Mouse (Mus musculus) regulatory T cell (primary cell): ENCODE results near the gene Gm9821.

Source experiments
- in situ Hi-C: fragments of 300-600 bp; cut with MboI, MseI; formaldehyde crosslinking; loops from one replicate; pipeline ENCODE4 v1.15.1; 2025; ENCODE audit warnings: high pct_unique_total_duplicates

Gene Gm9821

GRCm38 (mm10) chr2:91945483-91945882 is at the start of gene Gm9821:
TSS of gene Gm9821 (plus strand) at chr2:91945703.
- in situ Hi-C loops = no loop called here

DNA sequence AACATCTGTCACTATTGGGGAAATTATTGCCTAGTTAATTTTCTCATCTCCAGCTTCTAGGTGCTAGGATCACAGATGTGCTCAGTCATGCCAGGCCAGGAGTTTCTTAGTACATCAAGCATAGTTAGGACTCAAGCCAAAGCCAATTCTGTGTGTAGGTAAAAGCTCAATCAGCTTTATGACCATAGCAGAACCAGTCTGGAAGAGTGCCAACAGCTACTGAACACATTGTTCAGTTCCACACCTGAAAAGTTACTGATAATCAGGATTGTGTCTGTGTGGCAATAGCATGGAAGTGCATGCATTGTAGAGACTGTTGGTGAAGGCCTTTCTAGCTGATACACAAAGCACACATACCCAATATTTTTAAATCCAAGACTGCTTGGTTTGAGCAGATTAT is 47.5 kb upstream of the Gm9821 start:
- in situ Hi-C loops = no loop called here

GRCm38 (mm10) chr2:91899141-91899540 is 46.4 kb upstream of the Gm9821 start:
- in situ Hi-C loops = no loop called here

DNA sequence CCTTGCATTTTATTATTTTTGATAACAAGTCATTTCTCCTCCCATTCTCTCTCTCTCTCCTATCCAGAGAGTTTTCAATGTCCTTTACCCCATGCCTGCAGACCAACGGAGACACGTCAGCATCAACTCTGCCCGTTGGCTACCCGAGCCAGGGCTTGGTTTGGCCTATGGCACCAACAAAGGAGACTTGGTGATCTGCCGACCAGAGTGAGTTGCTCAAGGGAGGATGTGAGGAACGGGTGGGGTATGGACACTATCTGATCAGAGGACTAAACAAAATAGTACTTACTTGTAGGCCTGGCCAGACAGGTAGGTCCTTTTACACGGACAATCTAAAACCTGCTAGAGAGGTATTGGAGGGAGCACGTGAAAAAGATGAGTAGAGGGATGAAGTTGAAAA is 45.1 kb upstream of the Gm9821 start:
- in situ Hi-C loops = no loop called here

GRCm38 (mm10) chr2:91902336-91902735 is 43.2 kb upstream of the Gm9821 start:
- in situ Hi-C loops = no loop called here

- in situ Hi-C loops = no loop called here
Measured at GRCm38 (mm10) chr2:91903171-91903925, 42.2 kb upstream of the Gm9821 start.

DNA sequence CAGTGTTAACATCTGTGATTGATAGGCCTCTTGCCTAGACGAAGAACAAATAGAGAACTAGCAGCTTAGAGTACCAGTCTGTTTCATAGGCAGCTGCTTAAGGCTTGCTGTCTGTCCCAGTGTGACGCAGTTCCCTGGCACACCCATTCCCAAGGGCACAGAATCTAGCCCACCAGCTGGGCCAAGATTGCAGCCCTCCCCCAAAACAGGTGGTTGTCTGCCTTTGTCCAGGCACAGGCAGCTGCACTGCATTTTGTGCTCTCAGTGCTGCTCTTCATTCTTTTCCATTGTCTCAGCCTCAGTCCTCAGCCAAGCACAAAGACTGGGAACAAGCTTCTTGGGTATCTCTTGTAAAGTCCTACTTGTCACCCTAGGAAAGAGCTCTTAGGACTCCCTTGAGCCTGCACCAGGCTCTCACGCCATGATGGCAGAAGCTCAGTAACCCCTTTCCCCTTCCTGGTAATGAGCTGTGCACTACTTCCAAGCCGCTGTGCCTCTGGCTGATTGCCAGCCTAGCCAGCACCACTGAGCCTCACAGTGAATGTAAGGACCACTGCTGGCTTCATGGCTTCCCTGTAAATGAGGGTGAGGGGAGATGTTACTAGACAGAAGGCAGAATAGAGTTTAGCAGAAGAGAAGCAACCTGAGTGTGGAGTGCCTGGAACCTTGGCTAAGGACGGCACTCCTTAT is 40.7 kb upstream of the Gm9821 start:
- in situ Hi-C loops = no loop called here

DNA sequence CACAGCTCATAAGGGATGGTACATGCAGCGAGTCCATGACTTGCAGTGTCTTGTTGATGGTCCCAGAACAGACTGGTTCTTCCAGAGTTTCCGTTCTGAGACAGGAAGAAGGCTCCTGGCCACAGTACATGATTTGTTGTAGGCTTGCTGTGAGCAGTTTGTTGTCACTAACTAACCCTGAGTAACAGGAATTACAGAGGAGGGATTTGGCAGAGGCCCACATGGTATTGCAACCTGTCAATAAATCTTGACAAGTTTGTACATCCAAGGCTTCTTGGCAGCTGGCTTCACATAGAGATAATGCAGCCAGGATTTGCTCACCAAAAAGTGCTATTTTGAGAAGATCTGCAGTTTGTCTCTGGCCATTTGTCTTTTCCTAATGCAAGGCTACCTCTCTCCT is 39.4 kb upstream of the Gm9821 start:
- in situ Hi-C loops = no loop called here

GRCm38 (mm10) chr2:91912616-91913015 is 32.9 kb upstream of the Gm9821 start:
- in situ Hi-C loops = no loop called here

- in situ Hi-C loops = no loop called here
Measured at GRCm38 (mm10) chr2:91913328-91914110, 32.0 kb upstream of the Gm9821 start.

- in situ Hi-C loops = no loop called here
Measured at GRCm38 (mm10) chr2:91916346-91916977, 29.0 kb upstream of the Gm9821 start.

DNA sequence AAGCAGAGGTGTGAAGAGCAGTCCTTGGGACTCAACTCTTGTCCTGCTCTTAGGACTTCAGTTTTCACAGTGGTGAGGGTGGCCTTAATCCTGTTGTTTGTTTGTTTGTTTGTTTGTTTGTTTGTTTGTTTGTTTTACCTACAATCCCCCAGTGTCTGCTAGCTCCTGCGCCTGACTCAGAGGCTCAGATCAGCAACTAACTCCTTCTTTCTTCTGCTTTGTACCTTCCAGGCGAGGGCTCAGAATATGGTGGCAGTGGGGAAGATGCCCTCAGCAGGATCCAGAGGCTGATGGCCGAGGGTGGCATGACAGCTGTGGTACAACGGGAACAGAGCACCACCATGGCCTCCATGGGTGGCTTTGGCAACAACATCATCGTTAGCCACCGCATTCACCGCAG is 28.4 kb upstream of the Gm9821 start:
- in situ Hi-C loops = no loop called here

DNA sequence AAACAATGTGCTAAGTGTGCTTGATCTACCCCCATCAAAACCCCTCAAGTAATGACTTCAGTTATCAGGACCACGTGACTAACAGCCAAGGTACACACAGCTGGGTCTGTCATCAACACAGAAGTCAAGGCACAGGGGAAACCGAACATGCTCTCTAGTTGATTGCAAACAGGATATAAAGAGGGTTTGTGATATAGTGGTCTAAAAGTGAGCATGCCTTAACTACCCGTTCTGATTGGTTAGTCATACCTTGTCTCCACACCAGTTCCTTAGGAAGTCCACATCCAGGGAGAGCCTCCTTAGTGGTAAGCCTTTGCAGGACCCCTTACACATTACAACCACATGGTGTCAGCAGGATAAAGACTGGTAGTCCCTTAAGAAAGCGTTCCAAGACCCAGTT is 25.4 kb upstream of the Gm9821 start:
- in situ Hi-C loops = no loop called here

GRCm38 (mm10) chr2:91921181-91921789 is 24.2 kb upstream of the Gm9821 start:
- in situ Hi-C loops = no loop called here

DNA sequence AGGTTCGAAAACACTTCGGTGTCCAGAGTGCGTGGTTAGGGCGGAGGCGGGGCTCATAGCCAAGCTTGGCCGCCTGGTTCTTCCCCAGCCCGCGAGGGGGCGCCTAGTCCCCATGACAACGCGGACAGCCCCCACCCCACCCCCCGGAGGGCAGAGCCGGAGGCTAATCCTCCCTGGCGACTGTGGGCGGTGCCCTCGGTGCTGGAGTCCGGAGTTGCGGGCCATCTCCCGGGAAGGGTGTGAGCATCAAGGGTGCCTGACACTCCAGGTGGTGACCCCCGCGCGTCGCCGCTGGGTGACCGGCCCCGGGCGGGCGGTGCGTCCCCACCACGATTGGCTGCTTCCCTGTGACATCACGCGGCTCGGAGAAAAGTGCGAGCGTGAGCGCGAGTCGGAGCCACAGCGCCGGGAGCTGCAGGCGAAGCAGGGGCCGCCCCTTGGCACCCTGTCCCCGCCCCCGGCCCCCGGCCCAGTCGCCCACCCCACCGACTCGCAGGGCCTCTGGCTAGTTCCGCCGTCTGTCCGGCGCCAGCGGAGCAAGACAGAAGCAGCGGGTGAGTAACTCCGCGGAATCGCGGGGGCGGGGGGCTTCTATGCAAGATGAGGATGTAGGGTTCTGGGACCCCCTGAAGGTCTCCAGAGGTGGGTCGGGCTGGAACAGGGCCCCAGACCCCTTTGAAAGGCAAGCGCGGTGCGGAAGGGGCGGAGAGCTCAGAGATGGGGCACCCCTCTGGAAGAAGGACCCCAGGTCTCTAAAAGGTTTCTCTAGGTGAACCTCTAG is 23.5 kb upstream of the Gm9821 start:
- in situ Hi-C loops = no loop called here

- in situ Hi-C loops = no loop called here
Measured at GRCm38 (mm10) chr2:91922586-91923414, 22.7 kb upstream of the Gm9821 start.

- in situ Hi-C loops = no loop called here
Measured at GRCm38 (mm10) chr2:91923415-91924337, 21.8 kb upstream of the Gm9821 start.

- in situ Hi-C loops = loop anchor here (5.0 kb wide), 1 partner anchor 142 kb away; no protein-coding TSS in a partner anchor
Measured at GRCm38 (mm10) chr2:91924726-91925125, 20.8 kb upstream of the Gm9821 start.

- in situ Hi-C loops = loop anchor here (5.0 kb wide), 1 partner anchor 143 kb away; no protein-coding TSS in a partner anchor
Measured at GRCm38 (mm10) chr2:91925442-91925841, 20.1 kb upstream of the Gm9821 start.
